Mouse (Mus musculus): ENCODE results near the gene Zfp932. TPM values are rescaled to one million over a fixed set of nuclear protein-coding genes. Genes with fewer than 3 reads are reported as not detected.

Gene Zfp932
- polyA plus RNA-seq, 1 experiment from 2014 or later = 23.4 TPM

Other genes starting within 250 kb of the Zfp932 start
- gene 4930522L14Rik, start 244.6 kb upstream of the Zfp932 start, polyA plus RNA-seq (2014; fragmentation: Nextera tagmentation; extraction: Ambion mirVana) = 3.6 and 5.0 TPM in 2 replicates
- 0.23 and 0.74 TPM in 2 replicates for gene Gm15446, start 73.1 kb upstream of the Zfp932 start, polyA plus RNA-seq (2014; fragmentation: Nextera tagmentation; extraction: Ambion mirVana)
- gene Gm17655, start 76.0 kb downstream of the Zfp932 start, polyA plus RNA-seq (2014; fragmentation: Nextera tagmentation; extraction: Ambion mirVana) = 3.9 and 5.5 TPM in 2 replicates
- gene Gm35315, start 97.9 kb downstream of the Zfp932 start, polyA plus RNA-seq (2014; fragmentation: Nextera tagmentation; extraction: Ambion mirVana) = 0.46 and 0.47 TPM in 2 replicates
- gene Plcxd1, start 103.4 kb downstream of the Zfp932 start, polyA plus RNA-seq (2014; fragmentation: Nextera tagmentation; extraction: Ambion mirVana) = 1.7 and 3.2 TPM in 2 replicates
- gene Gtpbp6, start 111.7 kb downstream of the Zfp932 start, polyA plus RNA-seq (2014; fragmentation: Nextera tagmentation; extraction: Ambion mirVana) = 53.1 and 55.9 TPM in 2 replicates
- 11.6 and 14.6 TPM in 2 replicates for gene Zfp605, start 113.6 kb downstream of the Zfp932 start, polyA plus RNA-seq (2014; fragmentation: Nextera tagmentation; extraction: Ambion mirVana)
- gene Chfr, start 139.3 kb downstream of the Zfp932 start, polyA plus RNA-seq (2014; fragmentation: Nextera tagmentation; extraction: Ambion mirVana) = 86.9 and 88.2 TPM in 2 replicates
- 28.2 and 30.6 TPM in 2 replicates for gene Golga3, start 180.2 kb downstream of the Zfp932 start, polyA plus RNA-seq (2014; fragmentation: Nextera tagmentation; extraction: Ambion mirVana)
- gene Ankle2, start 234.5 kb downstream of the Zfp932 start, polyA plus RNA-seq (2014; fragmentation: Nextera tagmentation; extraction: Ambion mirVana) = 26.1 and 27.8 TPM in 2 replicates